Mouse (Mus musculus) brain, embryonic 14.5 days (tissue): ENCODE results near the gene Thoc6.

ENCODE experiments used
- CTCF ChIP-seq: fragments of 200-500 bp; IDR thresholded peaks from 2 replicates; pipeline ENCODE4 v1.5.1; 2012; ENCODE audit warnings: inconsistent platforms, mild to moderate bottlenecking, moderate library complexity, borderline replicate concordance; ENCODE audit not compliant: insufficient read depth, insufficient read length; ENCODE audit errors: extremely low read depth
- POLR2A ChIP-seq: fragments of 200-500 bp; IDR thresholded peaks from 2 replicates; pipeline ENCODE4 v1.6.1; 2012; ENCODE audit warnings: mild to moderate bottlenecking, inconsistent platforms, borderline replicate concordance; ENCODE audit not compliant: poor library complexity, insufficient read depth, insufficient read length, severe bottlenecking; ENCODE audit errors: extremely low read depth

DNA sequence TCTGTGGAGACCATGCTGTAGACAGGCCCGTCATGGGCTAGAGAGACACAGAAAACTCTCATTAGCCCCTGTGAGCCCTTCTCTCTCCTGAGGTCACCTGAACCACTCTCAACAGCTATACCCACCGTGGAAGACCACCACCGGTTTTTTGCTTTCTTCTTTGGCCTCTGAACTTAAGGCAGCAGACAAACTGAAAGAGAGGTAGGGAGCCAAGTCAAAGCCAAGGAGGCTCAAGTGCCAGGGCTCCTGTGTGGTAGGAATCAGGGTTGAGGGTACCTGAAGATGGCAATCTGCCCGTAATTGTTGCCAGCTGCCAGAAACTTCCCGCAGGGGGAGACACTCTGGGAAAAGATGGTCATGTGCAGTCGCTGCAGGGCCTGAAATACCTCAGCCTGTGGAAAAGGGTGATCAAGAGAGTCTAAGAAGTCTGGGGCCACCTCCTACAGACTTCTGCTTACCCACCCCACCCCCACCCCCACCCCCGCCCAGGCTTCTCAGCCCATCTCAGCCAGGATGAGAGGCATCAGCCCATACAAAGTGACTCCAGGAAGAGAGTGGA is 3.1 kb downstream of the Thoc6 start:
- TF ChIP-seq POLR2A (no peak), CTCF (no peak)
